Mouse (Mus musculus) thymus, adult 2 months (tissue): ENCODE data around the gene Rin1.

Experiments
- CTCF ChIP-seq: fragments of 200-500 bp; IDR thresholded peaks from 2 replicates; pipeline ENCODE4 v1.5.1; 2012; ENCODE audit warnings: mild to moderate bottlenecking, control low read depth, low read length, moderate library complexity, borderline replicate concordance; ENCODE audit not compliant: control insufficient read depth, poor library complexity, insufficient read depth; ENCODE audit errors: extremely low read depth
- POLR2A ChIP-seq: fragments of 200-500 bp; IDR thresholded peaks from 2 replicates; pipeline ENCODE4 v1.6.1; 2012; ENCODE audit warnings: mild to moderate bottlenecking, low read length, control low read depth, moderate library complexity; ENCODE audit not compliant: control insufficient read depth, poor library complexity, insufficient read depth; ENCODE audit errors: extremely low read depth

GRCm38 (mm10) chr19:5062446-5062845, 12.2 kb downstream of the Rin1 start:
- TF ChIP-seq CTCF: no peak
- no peak for TF ChIP-seq POLR2A
